Mouse (Mus musculus) forelimb bud, embryonic 11.5 days (tissue): ENCODE data around the gene Ky.

Experiments used
- DNase-seq: peaks from one replicate; pipeline ENCODE4 v3.0.0-alpha.2; 2012; ENCODE audit warnings: low read depth, low spot score

The Ky gene

DNA sequence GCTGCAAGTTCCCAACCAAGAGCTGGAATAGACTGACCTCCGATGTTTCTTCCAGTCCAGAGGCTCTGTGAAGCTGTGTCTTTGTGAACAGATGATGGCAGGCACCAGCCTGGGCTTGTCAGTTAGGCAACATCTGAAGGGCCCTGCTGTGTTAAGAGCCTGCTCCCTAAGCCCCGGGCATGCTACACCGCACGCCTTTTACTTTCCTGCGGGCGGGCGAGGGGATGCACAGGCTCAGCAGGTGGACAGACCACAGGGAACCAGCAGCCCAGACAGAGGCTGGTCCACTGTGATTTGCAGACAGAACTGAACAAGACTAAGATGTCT lies 41.4 kb downstream of the Ky start:
- no peak for DNase-seq

DNA sequence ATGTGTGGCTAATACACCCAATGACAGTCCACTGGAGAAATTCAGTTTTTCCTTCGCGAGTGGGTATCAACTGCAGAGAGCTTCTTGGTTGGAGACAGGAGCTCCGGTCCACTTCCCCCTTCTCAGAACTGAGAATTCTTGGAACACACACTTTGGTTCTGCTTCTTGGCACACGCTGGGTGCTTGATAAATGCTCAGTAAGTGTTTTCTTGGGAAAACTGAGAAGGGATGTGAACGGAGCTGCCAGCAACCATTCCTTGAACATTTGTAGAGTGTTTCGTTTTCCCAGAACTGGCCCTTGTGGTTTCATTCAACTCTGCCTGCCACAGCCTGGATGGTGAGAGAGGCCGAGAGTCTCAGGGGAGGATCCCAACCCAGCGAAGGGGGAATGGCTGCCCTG lies 43.7 kb downstream of the Ky start:
- no peak for DNase-seq

DNA sequence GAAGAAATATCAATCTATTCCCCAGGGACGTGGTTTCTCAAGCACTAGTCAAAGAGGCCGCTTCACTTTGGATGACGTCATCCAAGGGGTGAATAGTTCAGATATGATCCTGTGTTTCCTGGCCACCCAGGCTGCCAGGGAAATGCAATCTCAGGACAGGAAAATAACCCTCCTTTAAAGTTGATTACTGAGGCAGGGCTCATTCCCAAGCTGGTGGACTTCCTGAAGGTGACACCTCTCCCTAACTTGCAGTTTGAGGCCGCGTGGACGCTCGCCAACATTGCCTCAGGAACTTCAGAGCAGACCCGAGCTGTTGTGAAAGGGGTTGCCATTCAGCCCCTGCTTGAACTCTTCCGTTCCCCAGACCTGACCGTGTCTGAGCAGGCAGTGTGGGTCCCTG lies 46.2 kb downstream of the Ky start:
- no peak for DNase-seq

DNA sequence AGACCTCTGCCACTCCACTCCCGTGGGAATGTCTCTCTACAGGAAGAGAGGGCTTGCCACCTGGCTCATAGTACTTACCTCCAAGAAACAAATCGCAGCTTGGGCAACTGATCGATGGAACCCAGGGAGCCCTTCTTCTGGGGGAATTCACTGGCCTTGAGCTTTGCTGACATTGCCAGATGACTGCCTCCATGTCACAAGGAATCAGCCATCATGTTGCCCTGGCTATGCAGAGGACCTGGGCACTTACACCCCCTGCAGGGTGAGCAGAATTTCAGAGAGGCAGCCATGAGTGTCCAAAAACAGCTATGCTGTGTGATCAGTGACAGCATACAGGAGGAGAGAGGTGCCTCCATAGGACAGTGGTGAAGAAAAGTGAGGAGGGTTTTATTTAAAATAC lies 48.2 kb downstream of the Ky start:
- DNase-seq, result no peak

DNA sequence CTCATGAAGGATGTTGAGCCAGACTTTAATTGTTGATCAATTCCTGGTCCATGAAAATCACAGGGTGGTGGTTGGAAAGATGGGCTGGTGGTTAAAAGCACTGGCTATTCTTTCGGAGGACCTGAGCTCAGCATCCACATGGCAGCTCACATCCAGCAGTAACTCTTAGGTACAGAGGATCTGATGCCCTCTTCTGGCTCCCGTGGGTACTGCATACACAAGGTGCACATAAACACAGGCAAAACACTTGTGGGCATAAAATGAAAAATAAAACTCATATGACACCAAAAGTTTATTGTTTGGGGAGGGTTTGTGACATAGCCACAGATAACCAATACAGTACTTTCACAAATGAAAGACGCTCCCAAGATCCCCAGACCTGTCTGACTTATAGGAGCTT lies 52.9 kb downstream of the Ky start:
- DNase-seq, result no peak

DNA sequence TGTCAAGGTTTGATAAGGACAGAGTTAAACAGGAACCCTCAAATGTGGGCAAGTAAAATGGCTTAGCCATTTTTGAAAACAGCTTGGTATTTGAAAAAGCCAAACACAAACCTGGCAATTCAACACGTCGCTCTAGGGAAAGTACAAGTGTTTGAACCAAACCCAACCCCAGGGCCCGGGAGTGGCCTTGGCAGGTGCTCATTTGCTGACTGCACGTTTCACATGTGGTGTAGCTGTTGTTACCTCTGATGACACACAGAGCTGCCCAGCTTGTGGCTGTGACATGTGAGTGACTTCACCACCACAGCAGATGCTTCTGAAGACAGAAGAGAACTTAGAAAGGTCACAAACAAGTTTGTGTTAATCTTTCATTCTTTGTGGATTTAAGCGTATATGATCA lies 67.3 kb downstream of the Ky start:
- DNase-seq, result no peak

GRCm38 (mm10) chr9:102577480-102577879 lies 71.9 kb downstream of the Ky start:
- no peak for DNase-seq

GRCm38 (mm10) chr9:102581921-102582469 lies 76.4 kb downstream of the Ky start:
- no peak for DNase-seq

DNA sequence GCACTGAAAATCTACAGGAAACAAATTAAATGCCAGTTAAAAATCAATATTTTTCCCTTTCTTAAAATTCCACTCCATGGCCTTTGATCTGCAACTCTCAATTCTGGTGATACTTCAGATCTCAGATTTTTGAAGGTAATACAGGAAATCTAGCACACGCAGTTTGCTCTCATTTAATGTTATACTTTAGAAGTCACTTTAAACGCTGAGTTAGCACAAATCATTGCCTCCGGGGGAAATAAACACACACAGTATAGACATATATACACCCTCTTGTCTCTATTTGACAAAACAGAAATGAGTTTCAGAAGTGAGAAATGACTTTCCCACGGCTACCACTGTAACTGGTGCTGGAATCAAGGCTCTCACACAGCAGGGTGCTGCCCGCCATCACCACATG lies 81.8 kb downstream of the Ky start:
- DNase-seq, result no peak

- DNase-seq, result no peak
Measured at GRCm38 (mm10) chr9:102594667-102595393, 89.3 kb downstream of the Ky start.
